Mouse (Mus musculus): ENCODE data around the gene Tff3. TPM values are rescaled to one million over a fixed set of nuclear protein-coding genes. Genes with fewer than 3 reads are reported as not detected.
A peak's percentile ranks its signal among the peaks of the same experiment; 100 is the strongest.

Tff3 gene
- total and polyA plus RNA-seq, 2 experiments from 2014 or later = 0.44 TPM; not detected in 1

DNA sequence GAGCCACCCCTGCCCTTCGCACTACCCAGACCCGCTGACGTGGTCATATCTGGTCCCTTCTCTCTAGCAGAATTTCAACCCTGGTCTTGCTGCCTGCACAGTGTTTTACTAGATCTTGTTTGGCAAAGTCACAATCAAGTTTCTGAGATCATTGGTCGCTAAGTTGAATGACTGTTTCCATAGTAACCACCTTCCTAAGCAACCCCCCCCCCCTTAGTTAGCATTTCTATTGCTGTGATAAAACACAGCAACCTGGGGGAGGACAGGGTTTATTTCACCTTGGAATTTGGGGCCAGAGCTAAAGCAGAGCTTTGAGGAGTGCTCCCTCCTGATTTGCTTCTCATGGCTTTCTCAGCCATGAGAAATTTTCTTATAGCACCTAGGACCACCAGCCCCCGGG, 34.7 kb downstream of the Tff3 start:
- Histone ChIP-seq H3K9me3 (ENCODE audit: low read length) (0 out of 2 replicates have a peak, but pooled peaks cover 2% of the 10 kb centered on the region), H3K4me1 (ENCODE audit: insufficient read depth, low read length) (peaks cover 14% of the 10 kb centered on the region), H3K27me3 (ENCODE audit: insufficient read depth, low read length) (no peaks in the 10 kb centered on the region), H3K4me3 (ENCODE audit: low read length) (no peak overlapping the region), H3K4me2 (ENCODE audit: low read depth, low read length) (no peak overlapping the region), H3K9ac (replicated peaks; ENCODE audit: low read length) (no peak overlapping the region), H3K27ac (no peak overlapping the region), H3K36me3 (ENCODE audit: insufficient read depth, low read length) (peaks cover 3% of the 10 kb centered on the region; the same call in 1 of the 2 replicates)
- DNase-seq (ENCODE audit: low spot score) (no peak), ATAC-seq (no peak)
- 52% methylated on average over 5 of the region's 5 CpGs for WGBS
- TF ChIP-seq CTCF (IDR thresholded peaks at IDR 0.05; ENCODE audit: low read depth) = no peak

DNA sequence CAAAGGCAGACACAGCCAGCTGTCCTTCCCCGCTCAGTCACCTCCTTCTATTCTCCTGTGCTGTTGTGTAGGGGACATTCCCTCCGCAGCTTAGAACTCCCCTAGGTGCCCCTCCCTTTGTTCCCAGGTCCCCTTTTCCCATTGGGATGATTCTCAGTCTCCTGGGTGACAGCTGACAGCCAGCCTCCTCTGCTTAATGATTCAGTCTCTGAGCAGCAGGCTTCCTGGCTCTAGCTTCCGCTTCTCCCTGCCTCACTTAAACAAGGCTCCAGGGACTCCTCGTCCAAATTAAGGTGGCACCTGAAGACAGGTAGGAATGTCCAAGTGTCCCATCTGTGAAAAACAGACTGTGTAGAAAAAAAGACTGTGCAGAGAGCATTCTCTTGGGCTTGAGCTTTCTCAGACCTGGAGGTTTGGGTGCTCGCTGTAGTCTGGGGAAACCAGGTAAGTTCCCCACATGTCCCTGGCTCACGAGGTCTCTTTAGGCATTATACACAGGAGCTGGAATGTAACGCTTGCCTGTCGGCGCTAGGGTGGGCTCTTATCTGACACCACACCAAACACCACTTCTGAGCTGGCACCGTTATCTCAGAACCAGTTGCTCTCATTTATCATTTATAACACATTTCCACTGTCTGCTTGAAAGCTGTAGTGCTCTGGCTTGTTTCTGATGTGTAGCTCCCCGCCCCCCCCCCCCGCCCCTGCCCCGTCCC, 38.3 kb downstream of the Tff3 start:
- WGBS = 35% methylated on average over 13 of the region's 13 CpGs
- no peak overlapping the region for H3K9ac ChIP-seq (replicated peaks; ENCODE audit: low read length)
- H3K4me1 ChIP-seq (ENCODE audit: insufficient read depth, low read length) = peaks cover 31% of the 10 kb centered on the region
- H3K4me2 ChIP-seq (ENCODE audit: low read depth, low read length) = no peak overlapping the region
- H3K27ac ChIP-seq = peak overlapping the region; percentile 51; the same call in 1 of the 2 replicates
- H3K4me3 ChIP-seq (ENCODE audit: low read length) = no peak overlapping the region
- no peaks in the 10 kb centered on the region for H3K36me3 ChIP-seq (ENCODE audit: insufficient read depth, low read length)
- DNase-seq (ENCODE audit: low spot score) = no peak
- no peaks in the 10 kb centered on the region for H3K27me3 ChIP-seq (ENCODE audit: insufficient read depth, low read length)
- H3K9me3 ChIP-seq (ENCODE audit: low read length) = no peaks in the 10 kb centered on the region
- no peak for TF ChIP-seq CTCF (IDR thresholded peaks at IDR 0.05; ENCODE audit: low read depth)
- ATAC-seq = peak; percentile 40; the same call in 1 of the 2 replicates

DNA sequence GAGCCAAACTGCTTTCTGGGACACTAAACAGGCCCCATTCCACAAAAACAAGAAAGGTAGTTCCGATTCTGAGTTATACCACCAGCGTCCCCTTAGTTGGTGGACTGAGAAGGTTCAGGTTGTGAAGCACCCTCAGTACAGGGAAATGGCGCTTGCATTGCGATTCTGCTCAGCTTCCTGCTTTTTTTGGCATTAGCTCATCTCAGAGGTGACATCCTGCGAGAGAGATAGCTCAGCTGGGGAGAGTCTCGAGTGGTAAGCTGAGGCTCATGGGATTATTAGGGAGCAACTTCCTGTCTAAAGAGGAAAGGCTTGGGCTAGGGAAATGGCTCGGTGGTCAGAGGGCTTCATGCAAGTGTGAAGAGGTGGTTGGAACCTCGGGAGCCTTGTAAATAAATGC, 39.6 kb downstream of the Tff3 start:
- DNase-seq (ENCODE audit: low spot score) = no peak
- Histone ChIP-seq H3K27ac (no peak overlapping the region), H3K36me3 (ENCODE audit: insufficient read depth, low read length) (no peaks in the 10 kb centered on the region), H3K9me3 (ENCODE audit: low read length) (no peaks in the 10 kb centered on the region), H3K4me3 (ENCODE audit: low read length) (no peak overlapping the region), H3K27me3 (ENCODE audit: insufficient read depth, low read length) (no peaks in the 10 kb centered on the region), H3K9ac (replicated peaks; ENCODE audit: low read length) (no peak overlapping the region), H3K4me2 (ENCODE audit: low read depth, low read length) (no peak overlapping the region), H3K4me1 (ENCODE audit: insufficient read depth, low read length) (peaks cover 31% of the 10 kb centered on the region)
- no peak for ATAC-seq
- 76% methylated on average over 8 of the region's 8 CpGs for WGBS
- TF ChIP-seq CTCF (IDR thresholded peaks at IDR 0.05; ENCODE audit: low read depth) = no peak

DNA sequence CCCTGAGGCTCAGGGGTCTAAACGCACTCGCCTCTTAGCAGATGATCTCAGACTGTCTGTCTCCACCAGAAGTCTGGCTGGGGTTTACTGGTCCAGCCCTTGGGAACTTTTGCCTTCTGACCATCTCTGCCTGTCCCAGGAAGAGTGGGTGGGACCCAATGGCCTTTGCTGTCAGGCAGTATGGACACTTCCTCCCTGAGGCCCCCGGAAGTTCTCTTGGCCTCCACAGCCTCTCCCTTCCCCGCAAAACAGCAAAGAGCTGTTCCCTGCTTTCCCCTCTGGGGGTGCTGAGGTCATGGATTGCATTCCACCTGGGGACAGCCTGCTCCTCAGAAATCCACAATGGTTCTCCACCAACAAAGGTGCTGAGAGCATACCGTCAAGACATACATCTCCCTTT, 40.7 kb downstream of the Tff3 start:
- no peak for ATAC-seq
- WGBS = 55% methylated on average over 5 of the region's 5 CpGs
- H3K9ac ChIP-seq (replicated peaks; ENCODE audit: low read length) = no peak overlapping the region

DNA sequence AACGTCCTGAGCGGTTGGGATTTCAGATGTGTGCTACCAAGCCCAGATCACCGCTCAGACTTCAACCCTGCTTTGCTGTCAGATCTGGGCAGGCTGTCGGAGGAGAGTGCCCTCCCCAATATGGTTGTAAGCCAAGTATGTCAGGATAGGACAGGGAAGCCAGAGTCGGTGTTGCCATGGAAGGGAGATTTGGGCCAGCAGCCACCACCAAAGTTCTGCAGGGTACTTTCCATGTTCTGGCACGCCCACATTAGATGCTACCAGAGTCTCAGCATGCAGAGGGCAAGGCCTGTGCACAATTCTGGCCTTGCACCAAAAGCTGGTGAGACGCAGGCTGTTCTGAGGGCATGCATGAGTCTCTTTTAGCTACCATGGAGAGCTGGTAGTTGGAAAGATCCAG, 43.2 kb downstream of the Tff3 start:
- no peak for TF ChIP-seq CTCF (IDR thresholded peaks at IDR 0.05; ENCODE audit: low read depth)
- Histone ChIP-seq H3K9ac (replicated peaks; ENCODE audit: low read length) (no peak overlapping the region), H3K27ac (no peak overlapping the region), H3K4me1 (ENCODE audit: insufficient read depth, low read length) (peaks cover 29% of the 10 kb centered on the region), H3K9me3 (ENCODE audit: low read length) (no peaks in the 10 kb centered on the region), H3K36me3 (ENCODE audit: insufficient read depth, low read length) (no peaks in the 10 kb centered on the region), H3K4me2 (ENCODE audit: low read depth, low read length) (no peak overlapping the region), H3K27me3 (ENCODE audit: insufficient read depth, low read length) (no peaks in the 10 kb centered on the region), H3K4me3 (ENCODE audit: low read length) (no peak overlapping the region)
- DNase-seq (ENCODE audit: low spot score) = peak; percentile 68
- peak; percentile 73 for ATAC-seq
- 49% methylated on average over 7 of the region's 7 CpGs for WGBS

More for the DNA sequence above, 40.7 kb downstream of the Tff3 start:
- Histone ChIP-seq H3K4me2 (ENCODE audit: low read depth, low read length) (no peak overlapping the region), H3K4me3 (ENCODE audit: low read length) (no peak overlapping the region), H3K27ac (no peak overlapping the region), H3K4me1 (ENCODE audit: insufficient read depth, low read length) (peaks cover 31% of the 10 kb centered on the region), H3K9me3 (ENCODE audit: low read length) (no peaks in the 10 kb centered on the region), H3K27me3 (ENCODE audit: insufficient read depth, low read length) (no peaks in the 10 kb centered on the region), H3K36me3 (ENCODE audit: insufficient read depth, low read length) (no peaks in the 10 kb centered on the region)
- no peak for TF ChIP-seq CTCF (IDR thresholded peaks at IDR 0.05; ENCODE audit: low read depth)
- no peak for DNase-seq (ENCODE audit: low spot score)

DNA sequence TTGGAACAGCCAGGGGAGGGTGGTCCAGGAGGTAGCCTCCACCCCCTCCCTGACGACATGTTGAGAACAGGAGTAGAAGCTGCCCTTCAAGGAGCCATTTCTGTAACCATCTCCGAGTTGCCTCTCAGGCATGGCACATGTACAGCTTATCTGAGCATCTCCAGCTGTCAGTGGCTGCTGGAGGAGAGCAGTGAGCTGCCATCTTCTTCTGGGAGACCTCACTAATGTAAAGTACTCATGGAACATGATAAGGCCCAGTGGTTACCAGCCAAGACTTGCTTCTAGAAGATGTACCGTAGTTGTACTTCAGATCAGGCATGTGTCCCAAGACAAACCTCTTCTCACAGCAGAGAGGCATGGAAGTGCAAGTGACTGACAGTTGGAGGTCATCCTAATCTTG, 43.9 kb downstream of the Tff3 start:
- H3K9me3 ChIP-seq (ENCODE audit: low read length) = no peaks in the 10 kb centered on the region
- WGBS = 95% methylated on average over 3 of the region's 3 CpGs
- H3K36me3 ChIP-seq (ENCODE audit: insufficient read depth, low read length) = no peaks in the 10 kb centered on the region
- TF ChIP-seq CTCF (IDR thresholded peaks at IDR 0.05; ENCODE audit: low read depth) = no peak
- no peak overlapping the region for H3K4me3 ChIP-seq (ENCODE audit: low read length)
- no peak overlapping the region for H3K9ac ChIP-seq (replicated peaks; ENCODE audit: low read length)
- no peak overlapping the region for H3K4me2 ChIP-seq (ENCODE audit: low read depth, low read length)
- H3K4me1 ChIP-seq (ENCODE audit: insufficient read depth, low read length) = peaks cover 22% of the 10 kb centered on the region
- ATAC-seq (no peak), DNase-seq (ENCODE audit: low spot score) (no peak)
- H3K27ac ChIP-seq = no peak overlapping the region
- no peaks in the 10 kb centered on the region for H3K27me3 ChIP-seq (ENCODE audit: insufficient read depth, low read length)
